Mouse (Mus musculus): ENCODE data around the gene Leap2. TPM values are rescaled to one million over a fixed set of nuclear protein-coding genes. Genes with fewer than 3 reads are reported as not detected.
A peak's percentile ranks its signal among the peaks of the same experiment; 100 is the strongest.
"Not testable (repeated sequence)": the region's sequence is repeated elsewhere in the genome, so short reads cannot be mapped to it uniquely, and the experiment has no call there.

The Leap2 gene
- polyA plus RNA-seq, 1 experiment from 2014 or later: not detected

DNA sequence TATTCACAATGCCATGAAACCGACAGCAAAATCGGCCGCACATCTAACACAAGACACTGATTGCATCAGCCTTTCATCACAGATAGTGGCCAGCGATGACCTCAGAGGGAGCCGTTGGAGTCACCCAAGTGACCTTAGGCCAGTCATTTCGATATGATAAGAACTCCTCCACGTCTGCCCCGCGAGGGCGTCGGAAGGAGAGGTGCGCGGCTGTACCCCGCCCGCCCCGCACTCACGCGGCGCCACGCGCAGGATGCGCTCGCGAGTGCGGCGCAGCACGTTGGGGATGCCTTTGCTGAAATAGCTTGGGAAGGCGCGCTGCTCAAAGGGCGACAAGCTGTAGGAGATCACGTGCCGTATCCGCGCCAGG is 7.3 kb upstream of the Leap2 start:
- peaks cover 12% of the 10 kb centered on the region for H3K4me1 ChIP-seq (replicated peaks; ENCODE audit: control insufficient read depth, insufficient read depth, low read length)
- H3K27ac ChIP-seq (ENCODE audit: low read length): peak overlapping the region; percentile 45
- H3K9me3 ChIP-seq (ENCODE audit: control insufficient read depth, low read length): no peaks in the 10 kb centered on the region
- no peaks in the 10 kb centered on the region for H3K27me3 ChIP-seq (ENCODE audit: control insufficient read depth, insufficient read depth, low read depth, low read length)
- peaks cover 7% of the 10 kb centered on the region; the same call in 1 of the 2 replicates for H3K36me3 ChIP-seq (ENCODE audit: control insufficient read depth, insufficient read depth, low read length)
- peak; percentile 46 for ATAC-seq (ENCODE audit: low read depth)
- WGBS: under 1% methylated on average over 34 of the region's 34 CpGs
- H3K4me2 ChIP-seq (ENCODE audit: low read depth, low read length): peak overlapping the region; percentile 93
- H3K9ac ChIP-seq (ENCODE audit: low read length): peak overlapping the region; percentile 89
- peak overlapping the region; percentile 89 for H3K4me3 ChIP-seq (ENCODE audit: low read length)

DNA sequence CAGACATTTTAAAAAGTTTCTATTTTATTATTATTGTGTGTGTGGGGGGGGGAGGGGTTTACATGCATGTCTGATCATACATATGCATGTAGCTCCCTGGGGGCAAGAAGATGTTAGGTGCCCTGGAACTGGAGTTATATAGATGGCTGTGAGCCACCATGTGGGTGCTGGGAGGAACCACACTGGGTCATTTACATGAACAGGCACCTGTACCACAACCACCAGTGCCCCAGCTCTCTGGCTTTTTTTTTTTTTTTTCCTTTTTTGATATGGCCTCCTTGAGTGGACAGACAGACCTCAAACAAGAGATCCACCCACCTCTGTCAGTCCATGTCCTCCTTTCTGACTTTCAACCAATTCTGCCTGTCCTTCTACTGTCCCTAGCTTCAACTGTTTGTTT is 6.2 kb upstream of the Leap2 start:
- Histone ChIP-seq H3K9ac (ENCODE audit: low read length) (no peak overlapping the region), H3K4me2 (ENCODE audit: low read depth, low read length) (no peak overlapping the region)

DNA sequence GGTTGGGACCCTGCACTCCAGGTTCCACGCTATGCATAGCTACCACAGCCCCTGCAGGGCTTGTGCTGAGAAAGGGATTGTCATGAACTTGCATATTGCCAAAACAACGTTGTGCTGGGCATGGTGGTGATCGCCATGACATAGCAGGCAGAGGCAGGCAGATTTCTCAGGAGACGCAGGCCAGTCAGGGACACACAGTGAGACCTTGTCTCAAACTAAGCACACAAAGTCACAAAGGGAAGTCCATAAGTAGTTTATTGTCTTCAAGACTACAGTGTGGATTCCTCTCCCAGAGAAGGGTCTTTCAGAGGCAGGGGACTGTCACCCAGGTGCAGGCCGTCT is 5.7 kb upstream of the Leap2 start:
- ATAC-seq (ENCODE audit: low read depth): no peak
- Histone ChIP-seq H3K4me1 (replicated peaks; ENCODE audit: control insufficient read depth, insufficient read depth, low read length) (peaks cover 12% of the 10 kb centered on the region), H3K4me2 (ENCODE audit: low read depth, low read length) (no peak overlapping the region), H3K27ac (ENCODE audit: low read length) (no peak overlapping the region), H3K9ac (ENCODE audit: low read length) (no peak overlapping the region), H3K27me3 (ENCODE audit: control insufficient read depth, insufficient read depth, low read depth, low read length) (no peaks in the 10 kb centered on the region), H3K9me3 (ENCODE audit: control insufficient read depth, low read length) (no peaks in the 10 kb centered on the region), H3K4me3 (ENCODE audit: low read length) (no peak overlapping the region), H3K36me3 (ENCODE audit: control insufficient read depth, insufficient read depth, low read length) (peaks cover 7% of the 10 kb centered on the region; the same call in 1 of the 2 replicates)
- 94% methylated on average over 5 of the region's 5 CpGs for WGBS

More for the DNA sequence above, 6.2 kb upstream of the Leap2 start:
- Histone ChIP-seq H3K27me3 (ENCODE audit: control insufficient read depth, insufficient read depth, low read depth, low read length) (no peaks in the 10 kb centered on the region), H3K36me3 (ENCODE audit: control insufficient read depth, insufficient read depth, low read length) (peaks cover 7% of the 10 kb centered on the region; the same call in 1 of the 2 replicates), H3K27ac (ENCODE audit: low read length) (no peak overlapping the region), H3K4me1 (replicated peaks; ENCODE audit: control insufficient read depth, insufficient read depth, low read length) (peaks cover 12% of the 10 kb centered on the region), H3K4me3 (ENCODE audit: low read length) (no peak overlapping the region), H3K9me3 (ENCODE audit: control insufficient read depth, low read length) (no peaks in the 10 kb centered on the region)
- ATAC-seq (ENCODE audit: low read depth): no peak

GRCm38 (mm10) chr11:53427993-53428715 is 5.2 kb upstream of the Leap2 start:
- no peak overlapping the region for H3K4me2 ChIP-seq (ENCODE audit: low read depth, low read length)
- H3K36me3 ChIP-seq (ENCODE audit: control insufficient read depth, insufficient read depth, low read length): peaks cover 7% of the 10 kb centered on the region; the same call in 1 of the 2 replicates
- H3K9ac ChIP-seq (ENCODE audit: low read length): no peak overlapping the region
- no peaks in the 10 kb centered on the region for H3K27me3 ChIP-seq (ENCODE audit: control insufficient read depth, insufficient read depth, low read depth, low read length)
- no peak overlapping the region for H3K4me3 ChIP-seq (ENCODE audit: low read length)
- ATAC-seq (ENCODE audit: low read depth): no peak
- WGBS: 86% methylated on average over 3 of the region's 3 CpGs
- peaks cover 12% of the 10 kb centered on the region for H3K4me1 ChIP-seq (replicated peaks; ENCODE audit: control insufficient read depth, insufficient read depth, low read length)
- no peaks in the 10 kb centered on the region for H3K9me3 ChIP-seq (ENCODE audit: control insufficient read depth, low read length)
- no peak overlapping the region for H3K27ac ChIP-seq (ENCODE audit: low read length)

DNA sequence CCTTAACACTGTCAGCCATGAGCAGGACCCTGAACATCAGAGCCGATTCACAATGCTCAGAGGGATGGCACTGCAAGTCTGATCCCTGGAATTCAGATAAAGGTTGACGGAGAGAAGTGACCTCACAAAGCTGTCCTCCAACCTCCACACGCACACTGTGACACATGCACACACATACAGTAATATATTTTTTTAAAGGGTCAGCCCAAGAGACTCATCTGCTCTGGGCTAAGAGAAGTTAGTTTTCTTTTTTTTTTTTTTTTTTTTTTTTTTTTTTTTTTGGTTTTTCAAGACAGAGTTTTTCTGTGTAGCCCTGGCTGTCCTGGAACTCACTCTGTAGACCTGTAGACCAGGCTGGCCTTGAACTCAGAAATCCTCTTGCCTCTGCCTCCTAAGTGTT is 3.9 kb upstream of the Leap2 start:
- WGBS: 74% methylated on average over 3 of the region's 3 CpGs
- H3K4me2 ChIP-seq (ENCODE audit: low read depth, low read length); H3K4me3 ChIP-seq (ENCODE audit: low read length); H3K27me3 ChIP-seq (ENCODE audit: control insufficient read depth, insufficient read depth, low read depth, low read length); H3K27ac ChIP-seq (ENCODE audit: low read length); H3K36me3 ChIP-seq (ENCODE audit: control insufficient read depth, insufficient read depth, low read length); ATAC-seq (ENCODE audit: low read depth); H3K9ac ChIP-seq (ENCODE audit: low read length); H3K9me3 ChIP-seq (ENCODE audit: control insufficient read depth, low read length): not testable (repeated sequence)
- H3K4me1 ChIP-seq (replicated peaks; ENCODE audit: control insufficient read depth, insufficient read depth, low read length): peaks cover 12% of the 10 kb centered on the region

DNA sequence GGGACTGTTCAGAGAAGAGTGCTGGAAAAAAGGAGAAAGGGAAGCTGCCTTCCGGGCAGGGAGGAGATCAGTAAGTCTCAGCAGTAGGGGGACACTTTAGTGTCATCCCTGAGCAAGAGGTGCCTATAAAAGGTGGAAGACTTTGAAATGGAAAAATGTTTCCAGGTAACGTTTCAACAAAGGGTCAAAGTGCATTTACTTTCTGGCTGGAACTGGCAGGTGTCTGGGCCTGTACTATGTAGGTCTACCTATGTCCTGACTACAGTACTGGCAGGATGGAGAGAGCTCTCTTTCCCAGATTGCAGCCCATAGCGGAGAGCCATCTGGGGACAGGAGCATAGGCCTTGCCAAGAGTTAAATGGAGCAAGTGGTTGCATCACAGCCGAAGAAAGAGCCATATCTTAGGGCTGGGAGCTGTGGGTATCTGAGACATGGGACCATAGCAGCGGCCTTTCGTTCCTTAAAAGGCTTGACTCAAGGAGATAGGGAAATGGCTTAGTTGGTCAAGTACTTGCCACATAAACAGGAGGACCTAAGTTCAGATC is 2.8 kb upstream of the Leap2 start:
- Histone ChIP-seq H3K9ac (ENCODE audit: low read length) (no peak overlapping the region), H3K27ac (ENCODE audit: low read length) (no peak overlapping the region), H3K4me1 (replicated peaks; ENCODE audit: control insufficient read depth, insufficient read depth, low read length) (peaks cover 6% of the 10 kb centered on the region), H3K27me3 (ENCODE audit: control insufficient read depth, insufficient read depth, low read depth, low read length) (no peaks in the 10 kb centered on the region), H3K9me3 (ENCODE audit: control insufficient read depth, low read length) (no peaks in the 10 kb centered on the region), H3K4me2 (ENCODE audit: low read depth, low read length) (no peak overlapping the region), H3K36me3 (ENCODE audit: control insufficient read depth, insufficient read depth, low read length) (peaks cover 7% of the 10 kb centered on the region; the same call in 1 of the 2 replicates), H3K4me3 (ENCODE audit: low read length) (no peak overlapping the region)
- no peak for ATAC-seq (ENCODE audit: low read depth)
- 79% methylated on average over 6 of the region's 6 CpGs for WGBS

- no peaks in the 10 kb centered on the region for H3K9me3 ChIP-seq (ENCODE audit: control insufficient read depth, low read length)
- ATAC-seq (ENCODE audit: low read depth): no peak
- H3K27me3 ChIP-seq (ENCODE audit: control insufficient read depth, insufficient read depth, low read depth, low read length): no peaks in the 10 kb centered on the region
- no peak overlapping the region for H3K4me3 ChIP-seq (ENCODE audit: low read length)
- no peak overlapping the region for H3K9ac ChIP-seq (ENCODE audit: low read length)
- H3K4me2 ChIP-seq (ENCODE audit: low read depth, low read length): no peak overlapping the region
- H3K4me1 ChIP-seq (replicated peaks; ENCODE audit: control insufficient read depth, insufficient read depth, low read length): peaks cover 6% of the 10 kb centered on the region
- 51% methylated on average over 3 of the region's 3 CpGs for WGBS
- H3K27ac ChIP-seq (ENCODE audit: low read length): no peak overlapping the region
- peaks cover 8% of the 10 kb centered on the region; the same call in 1 of the 2 replicates for H3K36me3 ChIP-seq (ENCODE audit: control insufficient read depth, insufficient read depth, low read length)
Observed at GRCm38 (mm10) chr11:53425251-53425650, 2.3 kb upstream of the Leap2 start.

- Histone ChIP-seq H3K27me3 (ENCODE audit: control insufficient read depth, insufficient read depth, low read depth, low read length) (no peaks in the 10 kb centered on the region), H3K4me1 (replicated peaks; ENCODE audit: control insufficient read depth, insufficient read depth, low read length) (peaks cover 3% of the 10 kb centered on the region), H3K36me3 (ENCODE audit: control insufficient read depth, insufficient read depth, low read length) (peaks cover 9% of the 10 kb centered on the region; the same call in 1 of the 2 replicates), H3K9ac (ENCODE audit: low read length) (no peak overlapping the region), H3K4me2 (ENCODE audit: low read depth, low read length) (no peak overlapping the region), H3K4me3 (ENCODE audit: low read length) (no peak overlapping the region), H3K9me3 (ENCODE audit: control insufficient read depth, low read length) (no peaks in the 10 kb centered on the region), H3K27ac (ENCODE audit: low read length) (no peak overlapping the region)
- 53% methylated on average over 2 of the region's 2 CpGs for WGBS
- ATAC-seq (ENCODE audit: low read depth): no peak
Observed at GRCm38 (mm10) chr11:53424826-53425225, 1.9 kb upstream of the Leap2 start.

DNA sequence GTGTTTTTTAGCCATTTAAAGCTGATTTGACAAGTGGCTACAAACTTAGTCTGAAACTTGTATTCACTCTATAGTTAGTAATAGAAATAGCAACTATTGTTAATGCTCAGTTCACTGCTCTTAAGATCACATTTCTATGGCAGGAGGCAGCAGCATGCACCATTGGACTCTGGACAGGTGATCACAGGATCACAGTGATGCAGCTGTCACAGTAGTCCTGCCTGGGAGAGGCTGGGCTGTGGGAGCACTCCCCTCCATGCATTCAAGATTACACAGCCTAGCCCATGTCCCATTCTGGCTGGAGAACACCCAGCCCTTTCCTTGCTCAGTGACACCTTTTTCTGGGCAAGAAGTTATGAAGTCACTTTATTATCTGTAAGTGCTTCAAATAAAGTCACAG is 4.9 kb downstream of the Leap2 start:
- no peak for ATAC-seq (ENCODE audit: low read depth)

More for the DNA sequence above, 4.9 kb downstream of the Leap2 start:
- H3K9ac ChIP-seq (ENCODE audit: low read length): no peak overlapping the region
- peaks cover 27% of the 10 kb centered on the region for H3K36me3 ChIP-seq (ENCODE audit: control insufficient read depth, insufficient read depth, low read length)
- no peak overlapping the region for H3K4me2 ChIP-seq (ENCODE audit: low read depth, low read length)
- no peak overlapping the region for H3K4me3 ChIP-seq (ENCODE audit: low read length)
- H3K27ac ChIP-seq (ENCODE audit: low read length): no peak overlapping the region
- H3K9me3 ChIP-seq (ENCODE audit: control insufficient read depth, low read length): no peaks in the 10 kb centered on the region
- H3K27me3 ChIP-seq (ENCODE audit: control insufficient read depth, insufficient read depth, low read depth, low read length): no peaks in the 10 kb centered on the region
- no peaks in the 10 kb centered on the region for H3K4me1 ChIP-seq (replicated peaks; ENCODE audit: control insufficient read depth, insufficient read depth, low read length)

Measured in lung, embryonic 16.5 days (tissue).